ENCODE assay signal across 11 mouse cellular contexts in genomic region chr5:148397911-148398310, GRCm38 (mm10). TPM values are rescaled to one million over a fixed set of nuclear protein-coding genes. Genes with fewer than 3 reads are reported as not detected.
DNase-seq lines count a peak whose midpoint lies in the region; ATAC-seq lines count a peak whose summit lies in the region.
"Had no signal": no experiment of that assay in that cellular context is flagged by ENCODE, and none has a peak within 500 bp of the region (broad histone marks: within the 10 kb centered on the region; RNA-seq: fewer than 3 reads in every experiment).

No protein-coding gene starts in this region.

- 41% methylated on average over 5 of the region's 5 CpGs for WGBS in limb, embryonic 15.5 days
- WGBS in stomach, embryonic 16.5 days: 66% methylated on average over 5 of the region's 5 CpGs

- H3K27me3 ChIP-seq in erythroblast, embryonic 14.5 days (ENCODE audit: control insufficient read depth): peaks cover 17% of the 10 kb centered on the region
- H3K27me3 ChIP-seq in megakaryocyte, embryonic 14.5 days (replicated peaks): peaks cover 12% of the 10 kb centered on the region
- H3K27me3 ChIP-seq in limb, embryonic 15.5 days: no peaks in the 10 kb centered on the region
- no peaks in the 10 kb centered on the region for H3K27me3 ChIP-seq in stomach, embryonic 16.5 days (ENCODE audit: control insufficient read depth, insufficient read depth, low read length)

- H3K4me3 ChIP-seq in erythroblast, embryonic 14.5 days (replicated peaks): peak overlapping the region; percentile 98
- peak overlapping the region; percentile 80 for H3K4me3 ChIP-seq in megakaryocyte, embryonic 14.5 days (replicated peaks)
- H3K4me3 ChIP-seq in limb, embryonic 15.5 days: peak overlapping the region; percentile 77; the same call in 1 of the 2 replicates
- H3K4me3 ChIP-seq in stomach, embryonic 16.5 days (replicated peaks; ENCODE audit: low read length): peak overlapping the region; percentile 17; the same call in 1 of the 2 replicates

- peaks cover 49% of the 10 kb centered on the region for H3K36me3 ChIP-seq in erythroblast, embryonic 14.5 days (ENCODE audit: control insufficient read depth)
- peaks cover 40% of the 10 kb centered on the region for H3K36me3 ChIP-seq in megakaryocyte, embryonic 14.5 days (replicated peaks; ENCODE audit: low read length)
- H3K36me3 ChIP-seq in limb, embryonic 15.5 days: 0 out of 2 replicates have a peak, but pooled peaks cover 5% of the 10 kb centered on the region
- H3K36me3 ChIP-seq in stomach, embryonic 16.5 days (ENCODE audit: control insufficient read depth, insufficient read depth, low read length): no peaks in the 10 kb centered on the region

- H3K4me2 ChIP-seq in limb, embryonic 15.5 days: peak overlapping the region; percentile 30; the same call in 1 of the 2 replicates
- peak overlapping the region; percentile 91 for H3K4me2 ChIP-seq in stomach, embryonic 16.5 days (ENCODE audit: low read depth, low read length)

- H3K9me3 ChIP-seq in erythroblast, embryonic 14.5 days (ENCODE audit: control insufficient read depth, low read length): no peaks in the 10 kb centered on the region
- peaks cover 3% of the 10 kb centered on the region; the same call in 1 of the 2 replicates for H3K9me3 ChIP-seq in megakaryocyte, embryonic 14.5 days
- H3K9me3 ChIP-seq in limb, embryonic 15.5 days: no peaks in the 10 kb centered on the region
- H3K9me3 ChIP-seq in stomach, embryonic 16.5 days (replicated peaks; ENCODE audit: control insufficient read depth, low read length): no peaks in the 10 kb centered on the region

- DNase-seq in left cerebral cortex, adult 11 months (ENCODE audit: low spot score): no peak
- no peak for DNase-seq in urinary bladder, adult 18-20 months (ENCODE audit: low spot score in 2 of 2)
- DNase-seq: adrenal gland, postnatal 14 days; gastrocnemius, postnatal 36 days; right cerebral cortex, postnatal 4 days had no signal

- H3K4me1 ChIP-seq in erythroblast, embryonic 14.5 days (ENCODE audit: control insufficient read depth): peaks cover 49% of the 10 kb centered on the region
- H3K4me1 ChIP-seq in megakaryocyte, embryonic 14.5 days: peaks cover 44% of the 10 kb centered on the region
- H3K4me1 ChIP-seq in limb, embryonic 15.5 days: peaks cover 17% of the 10 kb centered on the region
- peaks cover 11% of the 10 kb centered on the region; the same call in 1 of the 2 replicates for H3K4me1 ChIP-seq in stomach, embryonic 16.5 days (ENCODE audit: control insufficient read depth, insufficient read depth, low read length)

- no peak for ATAC-seq in erythroblast, adult 5-6 weeks (replicated peaks; ENCODE audit: low FRiP score, poor library complexity, severe bottlenecking)
- no peak for ATAC-seq in megakaryocyte, adult 5-6 weeks (ENCODE audit: poor library complexity, severe bottlenecking)
- ATAC-seq in limb, embryonic 15.5 days (ENCODE audit: insufficient number of reproducible peaks, low FRiP score, low TSS enrichment, low read depth): no peak
- ATAC-seq in stomach, embryonic 16.5 days (ENCODE audit: insufficient read depth, low FRiP score): no peak

- no peak overlapping the region for H3K27ac ChIP-seq in limb, embryonic 15.5 days
- H3K27ac ChIP-seq in stomach, embryonic 16.5 days (ENCODE audit: low read length): no peak overlapping the region

- no peak overlapping the region for H3K9ac ChIP-seq in limb, embryonic 15.5 days
- no peak overlapping the region; the same call in 1 of the 2 replicates for H3K9ac ChIP-seq in stomach, embryonic 16.5 days (ENCODE audit: low read length)

RNA-seq across cellular contexts. Expression of gene Slc7a1, which starts 1.8 kb away (rescaled TPM):
- polyA plus RNA-seq in erythroblast, embryonic 14.5 days (2012): 0.65 and 0.89 TPM in 2 replicates
- 12.1 and 17.1 TPM in 2 replicates for total RNA-seq in erythroblast, adult 5-6 weeks (2015; ENCODE audit: low replicate concordance)
- total RNA-seq in erythroblast, adult 5-6 weeks (2017; ENCODE audit: low replicate concordance): 12.3 and 17.8 TPM in 2 replicates
- polyA plus RNA-seq in megakaryocyte, embryonic 14.5 days (2012; ENCODE audit: insufficient read depth, low replicate concordance): 4.9 and 5.6 TPM in 2 replicates
- 17.2 and 18.6 TPM in 2 replicates for total RNA-seq in megakaryocyte, adult 5-6 weeks (2015)
- 7.6 and 12.3 TPM in 2 replicates for total RNA-seq in megakaryocyte, adult 5-6 weeks (2017)
- 22.7 and 23.6 TPM in 2 replicates for polyA plus RNA-seq in limb, embryonic 15.5 days (2015; fragmentation: Nextera tagmentation; extraction: Ambion mirVana)
- 24.8 and 25.0 TPM in 2 replicates for polyA plus RNA-seq in stomach, embryonic 16.5 days (2015; fragmentation: Nextera tagmentation; extraction: Ambion mirVana)

Comparison
In these comparisons a context has a peak if more than half of its experiments do, and no peak if none do; other contexts are left out.
1. H3K4me3 ChIP-seq: peak in every context shown above with its lines; median percentile 98 in erythroblast, embryonic 14.5 days; 80 in megakaryocyte, embryonic 14.5 days; 77 in limb, embryonic 15.5 days; 17 in stomach, embryonic 16.5 days.